Mouse (Mus musculus): ENCODE data around the gene Sis. TPM values are rescaled to one million over a fixed set of nuclear protein-coding genes. Genes with fewer than 3 reads are reported as not detected.

Gene Sis
- polyA plus RNA-seq (2015; fragmentation: Nextera tagmentation; extraction: Ambion mirVana), result not detected in 2 replicates

- no peak within 1 kb of the TSS for H3K4me2 ChIP-seq
Measured at GRCm38 (mm10) chr3:72967675-72968074, at the start of gene Sis. Gene Sis (minus strand): TSS chr3:72967863.

GRCm38 (mm10) chr3:73006045-73006444 is 38.4 kb upstream of the Sis start:
- Histone ChIP-seq H3K27me3 (no peaks in the 10 kb centered on the region), H3K4me2 (no peak overlapping the region), H3K4me1 (replicated peaks) (no peaks in the 10 kb centered on the region), H3K36me3 (no peaks in the 10 kb centered on the region), H3K9me3 (replicated peaks) (no peaks in the 10 kb centered on the region), H3K4me3 (replicated peaks) (no peak overlapping the region), H3K27ac (no peak overlapping the region), H3K9ac (no peak overlapping the region)
- no peak for DNase-seq
- 12% methylated on average over 6 of the region's 6 CpGs for WGBS (ENCODE audit: insufficient replicate concordance)
- ATAC-seq (ENCODE audit: low read depth), result no peak

More at GRCm38 (mm10) chr3:72967675-72968074, at the start of gene Sis:
- ATAC-seq (ENCODE audit: low read depth), result no peak
- Histone ChIP-seq H3K9me3 (replicated peaks) (no peaks in the 10 kb centered on the region), H3K4me1 (replicated peaks) (no peaks in the 10 kb centered on the region), H3K27ac (no peak within 1 kb of the TSS), H3K4me3 (replicated peaks) (no peak within 1 kb of the TSS), H3K9ac (no peak within 1 kb of the TSS), H3K27me3 (no peaks in the 10 kb centered on the region), H3K36me3 (no peaks in the 10 kb centered on the region)
- no peak for DNase-seq

DNA sequence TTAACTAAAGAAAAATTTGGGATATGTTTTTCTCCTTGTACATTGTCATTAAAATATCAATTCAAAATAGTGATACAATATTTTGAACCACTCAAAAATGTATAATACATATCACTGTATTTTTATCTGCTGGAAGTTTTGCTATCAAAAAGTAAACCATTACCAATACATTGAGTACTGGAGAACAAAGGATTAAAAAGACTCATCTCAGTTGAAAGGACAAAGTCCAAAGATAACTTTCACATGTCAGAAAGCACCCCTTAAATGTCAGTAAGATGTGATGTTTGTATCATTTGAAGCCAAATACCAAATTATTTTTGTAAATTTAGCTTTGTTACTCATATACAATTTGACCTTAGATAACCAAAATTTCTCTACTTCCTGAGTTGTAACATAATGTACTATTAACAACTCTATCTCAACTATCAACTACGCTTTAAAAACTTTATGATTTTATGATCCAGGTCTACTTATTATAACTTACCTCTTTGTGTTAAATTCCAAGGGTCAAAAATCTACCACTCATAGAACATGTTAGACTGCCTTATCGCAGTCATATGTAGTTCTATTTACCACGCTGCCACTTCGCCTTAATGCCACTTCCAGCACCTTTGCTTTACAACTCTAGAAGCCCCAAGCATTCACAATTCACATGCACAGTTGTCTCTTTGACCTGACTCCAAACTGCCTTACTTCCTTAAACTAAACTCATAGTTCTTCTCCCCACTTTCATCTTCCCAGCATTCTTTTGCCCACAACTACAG is 35.5 kb upstream of the Sis start:
- Histone ChIP-seq H3K27me3 (no peaks in the 10 kb centered on the region), H3K27ac (no peak overlapping the region), H3K4me2 (no peak overlapping the region), H3K9ac (no peak overlapping the region), H3K4me3 (replicated peaks) (no peak overlapping the region), H3K9me3 (replicated peaks) (no peaks in the 10 kb centered on the region), H3K4me1 (replicated peaks) (no peaks in the 10 kb centered on the region), H3K36me3 (no peaks in the 10 kb centered on the region)
- 76% methylated on average over 4 of the region's 4 CpGs for WGBS (ENCODE audit: insufficient replicate concordance)
- no peak for ATAC-seq (ENCODE audit: low read depth)
- DNase-seq, result no peak

DNA sequence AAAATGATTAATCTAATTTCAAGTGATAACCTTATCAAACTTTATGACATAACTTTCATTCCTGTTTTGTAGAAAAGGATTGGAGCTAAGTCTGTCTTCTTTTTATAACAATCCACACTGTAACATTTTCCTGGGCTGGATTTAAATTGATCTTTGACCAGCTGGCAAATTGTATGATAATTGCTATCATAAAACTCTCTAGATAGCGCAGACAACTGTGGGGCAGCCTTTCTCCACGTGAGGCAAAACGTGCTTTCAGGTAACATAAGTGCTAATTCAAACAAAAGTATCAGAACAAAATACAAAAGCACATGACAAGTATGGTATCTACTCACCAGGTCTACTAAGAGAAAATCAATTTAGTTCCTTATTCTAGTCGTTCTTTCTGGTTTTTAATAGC is 29.9 kb upstream of the Sis start:
- H3K4me2 ChIP-seq, result no peak overlapping the region
- ATAC-seq (ENCODE audit: low read depth), result no peak
- no peaks in the 10 kb centered on the region for H3K4me1 ChIP-seq (replicated peaks)
- 57% methylated on average over 4 of the region's 4 CpGs for WGBS (ENCODE audit: insufficient replicate concordance)
- no peaks in the 10 kb centered on the region for H3K36me3 ChIP-seq
- no peaks in the 10 kb centered on the region for H3K9me3 ChIP-seq (replicated peaks)
- H3K9ac ChIP-seq, result no peak overlapping the region
- no peak overlapping the region for H3K4me3 ChIP-seq (replicated peaks)
- no peaks in the 10 kb centered on the region for H3K27me3 ChIP-seq
- DNase-seq, result no peak
- H3K27ac ChIP-seq, result no peak overlapping the region

DNA sequence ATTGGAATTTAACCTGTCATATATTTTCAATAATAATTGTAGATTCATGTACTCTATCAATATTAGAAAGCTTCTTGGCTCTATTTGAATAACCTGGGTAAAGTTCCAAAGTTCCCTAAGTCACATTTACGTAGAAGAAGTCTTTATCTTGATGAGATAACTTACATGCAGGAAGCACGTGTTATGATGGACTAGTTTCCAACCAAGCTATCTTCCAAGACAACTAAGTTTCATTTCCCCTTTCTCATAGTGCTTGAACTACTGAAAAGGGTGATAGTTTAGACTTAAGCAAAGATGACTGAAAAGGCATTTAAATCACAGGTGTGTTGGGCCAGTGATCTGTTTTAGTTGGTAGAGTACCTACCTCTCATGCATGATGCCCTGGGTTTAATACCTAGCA is 23.3 kb upstream of the Sis start:
- Histone ChIP-seq H3K36me3 (no peaks in the 10 kb centered on the region), H3K4me1 (replicated peaks) (no peaks in the 10 kb centered on the region), H3K4me2 (no peak overlapping the region), H3K4me3 (replicated peaks) (no peak overlapping the region), H3K9me3 (replicated peaks) (no peaks in the 10 kb centered on the region), H3K9ac (no peak overlapping the region), H3K27ac (no peak overlapping the region), H3K27me3 (no peaks in the 10 kb centered on the region)
- ATAC-seq (ENCODE audit: low read depth) (no peak), DNase-seq (no peak)
- WGBS (ENCODE audit: insufficient replicate concordance), result 40% methylated on average over 2 of the region's 2 CpGs

GRCm38 (mm10) chr3:72976602-72977001 is 8.9 kb upstream of the Sis start:
- Histone ChIP-seq H3K27ac (no peak overlapping the region), H3K36me3 (no peaks in the 10 kb centered on the region), H3K4me1 (replicated peaks) (no peaks in the 10 kb centered on the region), H3K27me3 (no peaks in the 10 kb centered on the region), H3K9ac (no peak overlapping the region), H3K4me3 (replicated peaks) (no peak overlapping the region), H3K4me2 (no peak overlapping the region), H3K9me3 (replicated peaks) (no peaks in the 10 kb centered on the region)
- ATAC-seq (ENCODE audit: low read depth), result no peak
- no peak for DNase-seq
- WGBS (ENCODE audit: insufficient replicate concordance), result 35% methylated on average over 3 of the region's 3 CpGs

DNA sequence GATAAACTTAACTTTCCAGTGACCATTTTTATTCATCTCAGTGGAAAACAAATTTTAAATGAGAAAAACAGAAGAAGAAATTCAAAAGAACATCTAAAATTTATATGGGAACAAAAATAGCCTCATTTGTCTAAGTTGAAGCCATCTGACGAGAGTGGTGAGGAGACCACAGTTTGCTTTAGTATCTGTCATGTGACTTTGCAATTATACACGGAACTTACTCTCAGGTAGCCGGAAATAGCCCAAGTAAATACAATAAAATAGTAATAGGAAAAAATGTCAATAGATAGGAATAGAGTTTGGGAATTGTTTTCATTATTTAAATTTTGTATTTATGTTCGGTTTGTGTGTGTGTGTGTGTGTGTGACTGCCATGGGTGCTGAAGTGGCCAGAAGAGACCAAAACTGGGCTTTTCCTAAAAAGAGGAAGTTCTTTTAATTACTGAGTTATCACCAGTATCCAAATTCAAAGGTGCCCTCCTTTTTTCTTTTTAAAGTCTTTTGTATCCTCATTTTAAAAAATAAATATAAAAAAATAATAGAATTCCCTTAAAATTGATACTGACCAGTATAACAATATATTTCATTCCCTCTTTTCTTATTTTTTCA is 48.6 kb downstream of the Sis start:
- Histone ChIP-seq H3K4me2 (no peak overlapping the region), H3K9me3 (replicated peaks) (no peaks in the 10 kb centered on the region), H3K4me1 (replicated peaks) (no peaks in the 10 kb centered on the region), H3K36me3 (no peaks in the 10 kb centered on the region), H3K27me3 (no peaks in the 10 kb centered on the region), H3K9ac (no peak overlapping the region), H3K4me3 (replicated peaks) (no peak overlapping the region), H3K27ac (no peak overlapping the region)
- DNase-seq, result no peak
- ATAC-seq (ENCODE audit: low read depth), result no peak
- WGBS (ENCODE audit: insufficient replicate concordance), result 54% methylated on average over 4 of the region's 4 CpGs

- ATAC-seq (ENCODE audit: low read depth), result no peak
- H3K27me3 ChIP-seq, result no peaks in the 10 kb centered on the region
Measured at GRCm38 (mm10) chr3:72882501-72882900, 85.2 kb downstream of the Sis start.

DNA sequence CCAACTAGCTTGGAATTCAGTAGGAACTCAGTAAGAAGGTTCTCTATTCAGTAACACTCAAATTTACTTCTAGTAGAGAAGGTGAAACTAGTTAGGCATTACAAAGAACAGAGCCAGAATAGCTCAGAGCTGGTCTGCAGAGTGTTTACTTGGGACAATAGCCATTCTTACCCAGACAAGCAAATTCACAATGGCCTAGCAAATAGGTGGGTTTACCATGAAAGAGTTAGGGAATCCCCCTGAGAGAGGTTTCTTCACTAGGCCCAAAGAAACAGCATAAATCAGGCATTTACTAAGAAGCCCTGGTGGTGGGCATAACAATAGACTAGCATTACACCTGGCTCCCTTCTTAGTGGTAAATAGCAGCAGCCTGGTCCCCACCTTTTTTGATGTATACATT is 99.5 kb downstream of the Sis start:
- H3K4me1 ChIP-seq (replicated peaks), result no peaks in the 10 kb centered on the region
- H3K4me2 ChIP-seq, result no peak overlapping the region
- ATAC-seq (ENCODE audit: low read depth) (no peak), DNase-seq (no peak)
- no peaks in the 10 kb centered on the region for H3K9me3 ChIP-seq (replicated peaks)
- H3K36me3 ChIP-seq, result no peaks in the 10 kb centered on the region
- H3K4me3 ChIP-seq (replicated peaks), result no peak overlapping the region
- no peaks in the 10 kb centered on the region for H3K27me3 ChIP-seq
- H3K9ac ChIP-seq, result no peak overlapping the region
- no peak overlapping the region for H3K27ac ChIP-seq

More at GRCm38 (mm10) chr3:72882501-72882900, 85.2 kb downstream of the Sis start:
- 54% methylated on average over 1 of the region's 1 CpGs for WGBS (ENCODE audit: insufficient replicate concordance)
- DNase-seq, result no peak
- Histone ChIP-seq H3K27ac (no peak overlapping the region), H3K9me3 (replicated peaks) (no peaks in the 10 kb centered on the region), H3K4me1 (replicated peaks) (no peaks in the 10 kb centered on the region), H3K4me3 (replicated peaks) (no peak overlapping the region), H3K4me2 (no peak overlapping the region), H3K9ac (no peak overlapping the region), H3K36me3 (no peaks in the 10 kb centered on the region)

GRCm38 (mm10) chr3:72858738-72859137 is 108.9 kb downstream of the Sis start:
- Histone ChIP-seq H3K4me1 (replicated peaks) (no peaks in the 10 kb centered on the region), H3K9me3 (replicated peaks) (no peaks in the 10 kb centered on the region), H3K36me3 (no peaks in the 10 kb centered on the region), H3K4me3 (replicated peaks) (no peak overlapping the region), H3K27me3 (no peaks in the 10 kb centered on the region), H3K27ac (no peak overlapping the region), H3K9ac (no peak overlapping the region), H3K4me2 (no peak overlapping the region)
- ATAC-seq (ENCODE audit: low read depth) (no peak), DNase-seq (no peak)
- WGBS (ENCODE audit: insufficient replicate concordance), result 66% methylated on average over 3 of the region's 3 CpGs

GRCm38 (mm10) chr3:72855405-72855804 is 112.3 kb downstream of the Sis start:
- Histone ChIP-seq H3K4me2 (no peak overlapping the region), H3K9ac (no peak overlapping the region)
- no peak for ATAC-seq (ENCODE audit: low read depth)

DNA sequence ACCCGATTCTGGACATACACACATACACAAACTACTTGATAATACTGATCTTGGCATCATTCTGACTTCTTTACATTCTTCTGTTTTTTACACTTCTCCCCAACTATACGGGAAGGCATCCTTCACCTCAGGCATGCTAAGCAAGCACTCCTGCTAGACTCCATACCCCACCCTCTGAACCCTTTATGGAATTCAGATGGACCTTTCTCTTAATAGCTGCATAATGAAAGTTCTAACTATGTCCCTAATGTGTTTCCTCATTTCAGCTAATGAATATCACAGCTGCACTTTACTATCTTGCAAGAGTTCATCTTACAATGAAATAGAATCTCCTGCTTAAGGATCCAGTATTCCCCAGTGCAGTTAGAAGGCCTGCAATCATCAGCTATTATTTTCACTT is 127.0 kb downstream of the Sis start:
- 48% methylated on average over 2 of the region's 2 CpGs for WGBS (ENCODE audit: insufficient replicate concordance)

More at GRCm38 (mm10) chr3:72855405-72855804, 112.3 kb downstream of the Sis start:
- no peak for DNase-seq
- WGBS (ENCODE audit: insufficient replicate concordance), result 62% methylated on average over 1 of the region's 1 CpGs
- H3K27me3 ChIP-seq, result no peaks in the 10 kb centered on the region
- H3K27ac ChIP-seq, result no peak overlapping the region
- no peaks in the 10 kb centered on the region for H3K36me3 ChIP-seq
- no peak overlapping the region for H3K4me3 ChIP-seq (replicated peaks)
- H3K4me1 ChIP-seq (replicated peaks), result no peaks in the 10 kb centered on the region
- no peaks in the 10 kb centered on the region for H3K9me3 ChIP-seq (replicated peaks)

More for the DNA sequence above, 127.0 kb downstream of the Sis start:
- no peak overlapping the region for H3K4me3 ChIP-seq (replicated peaks)
- no peaks in the 10 kb centered on the region for H3K36me3 ChIP-seq
- no peak overlapping the region for H3K9ac ChIP-seq
- DNase-seq (no peak), ATAC-seq (ENCODE audit: low read depth) (no peak)
- no peaks in the 10 kb centered on the region for H3K27me3 ChIP-seq
- H3K27ac ChIP-seq, result no peak overlapping the region
- no peak overlapping the region for H3K4me2 ChIP-seq
- no peaks in the 10 kb centered on the region for H3K9me3 ChIP-seq (replicated peaks)
- H3K4me1 ChIP-seq (replicated peaks), result no peaks in the 10 kb centered on the region
